Mouse (Mus musculus): ENCODE data around the gene Trim10.

DNA sequence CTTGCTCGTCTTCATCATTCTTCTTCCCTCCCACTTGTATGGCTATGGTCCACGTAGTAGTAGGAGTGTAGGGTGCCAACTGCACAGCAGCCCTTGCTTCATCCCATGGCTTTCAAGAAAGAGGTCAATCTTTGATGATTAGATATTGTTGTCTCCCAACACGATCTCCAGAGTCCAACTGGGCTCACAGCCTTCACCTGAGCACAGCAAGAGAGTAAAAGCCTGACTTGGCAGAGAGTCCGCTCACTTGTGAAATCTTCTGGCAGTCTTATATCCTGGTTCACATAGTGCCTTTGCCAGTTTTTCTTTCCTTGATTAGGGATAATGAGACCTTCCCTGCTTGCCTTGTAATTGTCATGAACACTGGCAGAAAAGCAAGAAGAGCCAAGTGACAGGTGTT is 13.1 kb upstream of the Trim10 start:
- no peak for TF ChIP-seq CTCF (IDR thresholded peaks at IDR 0.05; ENCODE audit: control insufficient read depth, insufficient read depth, insufficient replicate concordance, low read depth, low read length)
- TF ChIP-seq POLR2A (IDR thresholded peaks at IDR 0.05; ENCODE audit: control insufficient read depth, low read depth, low read length): no peak

Data from testis, adult 2 months (tissue).